Mouse (Mus musculus) macrophage (primary cell): ENCODE measurements around the gene Myct1. TPM values are rescaled to one million over a fixed set of nuclear protein-coding genes. Genes with fewer than 3 reads are reported as not detected.

Experiments
- polyA plus RNA-seq: library from polyadenylated mRNA; stranded (reverse); fragments of 250-400 nt; gene quantifications from 3 replicates; pipeline ENCODE4 v1.2.4, GENCODE M21; 2018; ENCODE audit warnings: inconsistent platforms

Gene Myct1
- polyA plus RNA-seq, 1 experiment from 2014 or later = 0.14 TPM

Other genes with a start within 250 kb of the Myct1 start
- gene Syne1, start 42.3 kb upstream of the Myct1 start, polyA plus RNA-seq = 8.9 to 17.8 TPM (median 14.6 TPM) in 3 replicates
- not detected in 3 replicates for gene Vip, start 45.4 kb downstream of the Myct1 start, polyA plus RNA-seq
- gene Fbxo5, start 211.8 kb downstream of the Myct1 start, polyA plus RNA-seq = 2.5 to 10.0 TPM (median 6.6 TPM) in 3 replicates
- 3.7 to 8.9 TPM (median 7.3 TPM) in 3 replicates for gene Mtrf1l, start 230.1 kb downstream of the Myct1 start, polyA plus RNA-seq